Mouse (Mus musculus): ENCODE data around the gene Prdm12. TPM values are rescaled to one million over a fixed set of nuclear protein-coding genes. Genes with fewer than 3 reads are reported as not detected.
"Not testable (repeated sequence)": the region's sequence is repeated elsewhere in the genome, so short reads cannot be mapped to it uniquely, and the experiment has no call there.

Prdm12 gene
- polyA plus RNA-seq, 1 experiment, result not detected

- peak within 1 kb of the TSS; percentile 80 for H3K4me3 ChIP-seq (ENCODE audit: low read depth, low read length)
- WGBS, result 1% methylated on average over 27 of the region's 27 CpGs
- H3K4me1 ChIP-seq (ENCODE audit: control insufficient read depth, insufficient read depth, insufficient read length, low read length), result no peaks in the 10 kb centered on the region; the same call in 1 of the 2 replicates
- no peak within 1 kb of the TSS for H3K27ac ChIP-seq (ENCODE audit: insufficient read depth, low read depth, low read length)
- H3K36me3 ChIP-seq (ENCODE audit: control insufficient read depth, insufficient read depth, low read length), result peaks cover 8% of the 10 kb centered on the region; the same call in 1 of the 2 replicates
- TF ChIP-seq POLR2A (IDR thresholded peaks at IDR 0.05; ENCODE audit: low read depth, low read length), result peak; percentile 79; the same call in 1 of the 2 replicates
- TF ChIP-seq CTCF (IDR thresholded peaks at IDR 0.05; ENCODE audit: extremely low read depth, insufficient read length, insufficient replicate concordance, low read depth, low read length), result no peak
- H3K27me3 ChIP-seq (ENCODE audit: control insufficient read depth, insufficient read depth, low read length), result no peaks in the 10 kb centered on the region
These were observed 30.8 kb downstream of the Prdm12 start, which contains the start of gene Exosc2 for GRCm38 (mm10) chr2:31670551-31671035. TSS of gene Exosc2 (plus strand) at chr2:31670715.

GRCm38 (mm10) chr2:31678641-31679040 is 38.8 kb downstream of the Prdm12 start:
- TF ChIP-seq CTCF (IDR thresholded peaks at IDR 0.05; ENCODE audit: extremely low read depth, insufficient read length, insufficient replicate concordance, low read depth, low read length) (no peak), POLR2A (IDR thresholded peaks at IDR 0.05; ENCODE audit: low read depth, low read length) (no peak)
- 90% methylated on average over 6 of the region's 6 CpGs for WGBS
- Histone ChIP-seq H3K27ac (ENCODE audit: insufficient read depth, low read depth, low read length) (no peak overlapping the region), H3K27me3 (ENCODE audit: control insufficient read depth, insufficient read depth, low read length) (no peaks in the 10 kb centered on the region), H3K4me1 (ENCODE audit: control insufficient read depth, insufficient read depth, insufficient read length, low read length) (no peaks in the 10 kb centered on the region), H3K36me3 (ENCODE audit: control insufficient read depth, insufficient read depth, low read length) (peaks cover 30% of the 10 kb centered on the region), H3K4me3 (ENCODE audit: low read depth, low read length) (no peak overlapping the region)

GRCm38 (mm10) chr2:31681051-31681707 is 41.3 kb downstream of the Prdm12 start:
- H3K36me3 ChIP-seq (ENCODE audit: control insufficient read depth, insufficient read depth, low read length), result peaks cover 17% of the 10 kb centered on the region
- peak; percentile 16; the same call in 1 of the 2 replicates for TF ChIP-seq CTCF (IDR thresholded peaks at IDR 0.05; ENCODE audit: extremely low read depth, insufficient read length, insufficient replicate concordance, low read depth, low read length)
- not testable (repeated sequence) for H3K4me1 ChIP-seq (ENCODE audit: control insufficient read depth, insufficient read depth, insufficient read length, low read length); H3K4me3 ChIP-seq (ENCODE audit: low read depth, low read length); H3K27me3 ChIP-seq (ENCODE audit: control insufficient read depth, insufficient read depth, low read length); H3K27ac ChIP-seq (ENCODE audit: insufficient read depth, low read depth, low read length)
- 83% methylated on average over 15 of the region's 15 CpGs for WGBS

- H3K27ac ChIP-seq (ENCODE audit: insufficient read depth, low read depth, low read length), result no peak overlapping the region
- 85% methylated on average over 6 of the region's 6 CpGs for WGBS
- H3K27me3 ChIP-seq (ENCODE audit: control insufficient read depth, insufficient read depth, low read length), result no peaks in the 10 kb centered on the region
- no peak for TF ChIP-seq POLR2A (IDR thresholded peaks at IDR 0.05; ENCODE audit: low read depth, low read length)
- no peak for TF ChIP-seq CTCF (IDR thresholded peaks at IDR 0.05; ENCODE audit: extremely low read depth, insufficient read length, insufficient replicate concordance, low read depth, low read length)
- H3K4me1 ChIP-seq (ENCODE audit: control insufficient read depth, insufficient read depth, insufficient read length, low read length), result no peaks in the 10 kb centered on the region
- H3K4me3 ChIP-seq (ENCODE audit: low read depth, low read length), result no peak overlapping the region
- peaks cover 17% of the 10 kb centered on the region for H3K36me3 ChIP-seq (ENCODE audit: control insufficient read depth, insufficient read depth, low read length)
These were observed 41.9 kb downstream of the Prdm12 start for GRCm38 (mm10) chr2:31681731-31682235.

- Histone ChIP-seq H3K4me3 (ENCODE audit: low read depth, low read length) (no peak overlapping the region), H3K4me1 (ENCODE audit: control insufficient read depth, insufficient read depth, insufficient read length, low read length) (0 out of 2 replicates have a peak, but pooled peaks cover 4% of the 10 kb centered on the region), H3K27me3 (ENCODE audit: control insufficient read depth, insufficient read depth, low read length) (no peaks in the 10 kb centered on the region), H3K36me3 (ENCODE audit: control insufficient read depth, insufficient read depth, low read length) (peaks cover 14% of the 10 kb centered on the region), H3K27ac (ENCODE audit: insufficient read depth, low read depth, low read length) (no peak overlapping the region)
- 14% methylated on average over 2 of the region's 2 CpGs for WGBS
- TF ChIP-seq POLR2A (IDR thresholded peaks at IDR 0.05; ENCODE audit: low read depth, low read length) (no peak), CTCF (IDR thresholded peaks at IDR 0.05; ENCODE audit: extremely low read depth, insufficient read length, insufficient replicate concordance, low read depth, low read length) (no peak)
These were observed 43.8 kb downstream of the Prdm12 start for GRCm38 (mm10) chr2:31683666-31684065.

GRCm38 (mm10) chr2:31688074-31688925 is 48.5 kb downstream of the Prdm12 start, which contains the start of gene Abl1:
TSS of gene Abl1 (plus strand) at chr2:31688376.
- Histone ChIP-seq H3K4me1 (ENCODE audit: control insufficient read depth, insufficient read depth, insufficient read length, low read length) (peaks cover 7% of the 10 kb centered on the region; the same call in 1 of the 2 replicates), H3K27ac (ENCODE audit: insufficient read depth, low read depth, low read length) (peak within 1 kb of the TSS; percentile 84), H3K27me3 (ENCODE audit: control insufficient read depth, insufficient read depth, low read length) (no peaks in the 10 kb centered on the region), H3K36me3 (ENCODE audit: control insufficient read depth, insufficient read depth, low read length) (peaks cover 3% of the 10 kb centered on the region; the same call in 1 of the 2 replicates), H3K4me3 (ENCODE audit: low read depth, low read length) (peak within 1 kb of the TSS; percentile 83)
- WGBS, result under 1% methylated on average over 64 of the region's 64 CpGs
- peak; percentile 24; the same call in 1 of the 2 replicates for TF ChIP-seq CTCF (IDR thresholded peaks at IDR 0.05; ENCODE audit: extremely low read depth, insufficient read length, insufficient replicate concordance, low read depth, low read length)
- TF ChIP-seq POLR2A (IDR thresholded peaks at IDR 0.05; ENCODE audit: low read depth, low read length), result peak; percentile 92
